Mouse (Mus musculus) forebrain, embryonic 16.5 days (tissue): ENCODE measurements around the gene Trp53tg5. TPM values are rescaled to one million over a fixed set of nuclear protein-coding genes. Genes with fewer than 3 reads are reported as not detected.

Experiments
- ATAC-seq: fragments of 200-750 bp; cut with Nextera tagmentation; 2 replicates; pipeline ENCODE4 v1.8.0; 2017; ENCODE audit warnings: mild to moderate bottlenecking, moderate library complexity
- H3K27ac ChIP-seq: fragments of 300-500 bp; sonication (generic); 2 replicates; pipeline ENCODE4 v1.5.1; 2014; ENCODE audit warnings: low read length, control low read depth
- H3K27me3 ChIP-seq: fragments of 300-500 bp; sonication (generic); replicated peaks from 2 replicates; pipeline ENCODE4 v1.6.1; 2014; ENCODE audit warnings: low read length; ENCODE audit not compliant: control insufficient read depth, insufficient read depth
- H3K36me3 ChIP-seq: fragments of 300-500 bp; sonication (generic); 2 replicates; pipeline ENCODE4 v1.6.1; 2014; ENCODE audit not compliant: control insufficient read depth, insufficient read depth
- H3K4me1 ChIP-seq: fragments of 300-500 bp; sonication (generic); replicated peaks from 2 replicates; pipeline ENCODE4 v1.6.1; 2014; ENCODE audit warnings: low read length; ENCODE audit not compliant: control insufficient read depth, insufficient read depth
- H3K4me2 ChIP-seq: fragments of 300-500 bp; sonication (generic); 2 replicates; pipeline ENCODE4 v1.6.1; 2014; ENCODE audit warnings: mild to moderate bottlenecking, low read length, control low read depth
- H3K4me3 ChIP-seq: fragments of 300-500 bp; sonication (generic); replicated peaks from 2 replicates; pipeline ENCODE4 v1.5.1; 2014; ENCODE audit warnings: mild to moderate bottlenecking, low read length, control low read depth
- H3K9ac ChIP-seq: fragments of 300-500 bp; sonication (generic); replicated peaks from 2 replicates; pipeline ENCODE4 v1.6.1; 2014; ENCODE audit warnings: low read depth, low read length, control low read depth
- H3K9me3 ChIP-seq: fragments of 300-500 bp; sonication (generic); 2 replicates; pipeline ENCODE4 v1.6.1; 2016; ENCODE audit warnings: low read length; ENCODE audit not compliant: control insufficient read depth
- WGBS: fragments of 180-500 bp; shearing (Covaris S2); extraction: QIAGEN DNeasy Blood & Tissue Kit; methylation state at CpG from one replicate; pipeline ENCODE4 v1.1.7; 2014; 5-methylcytosine and 5-hydroxymethylcytosine counted together
- polyA plus RNA-seq: library from polyadenylated mRNA; unstranded; fragments of >200 nt; fragmentation: Nextera tagmentation; extraction: Ambion mirVana; gene quantifications from 2 replicates; pipeline ENCODE4 v1.2.1, GENCODE M21; 2015

Gene Trp53tg5
- polyA plus RNA-seq: not detected in 2 replicates

DNA sequence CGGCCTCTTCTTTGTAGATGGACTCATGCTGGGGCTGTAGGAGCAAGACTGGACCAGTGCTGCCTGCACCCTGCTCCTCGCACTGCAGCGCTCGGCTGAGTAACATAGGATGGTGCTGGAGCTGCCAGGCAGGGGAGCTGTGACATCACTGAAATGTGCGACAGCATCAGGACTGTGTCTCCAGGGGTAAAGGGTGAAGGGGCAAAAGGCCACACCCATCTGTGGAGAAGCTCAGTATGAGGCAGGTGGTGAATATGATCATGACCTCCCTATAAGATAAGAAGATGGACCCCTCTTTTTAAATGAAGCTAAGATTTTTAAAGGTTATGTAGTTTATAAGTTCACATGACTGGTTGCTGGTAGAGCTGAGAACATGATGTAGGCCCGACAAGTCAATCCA, at the start of gene Trp53tg5:
TSS of gene Trp53tg5 (minus strand) at position 101 of the 400 bp plus-strand sequence.
- H3K9ac ChIP-seq: no peak within 1 kb of the TSS
- WGBS: 88% methylated on average over 6 of the region's 6 CpGs
- H3K27ac ChIP-seq: no peak within 1 kb of the TSS
- H3K4me3 ChIP-seq: no peak within 1 kb of the TSS
- H3K4me2 ChIP-seq: no peak within 1 kb of the TSS
- H3K27me3 ChIP-seq: no peaks in the 10 kb centered on the region
- no peaks in the 10 kb centered on the region for H3K4me1 ChIP-seq
- H3K36me3 ChIP-seq: peaks cover 4% of the 10 kb centered on the region; the same call in 1 of the 2 replicates
- no peaks in the 10 kb centered on the region for H3K9me3 ChIP-seq
- ATAC-seq: no peak

DNA sequence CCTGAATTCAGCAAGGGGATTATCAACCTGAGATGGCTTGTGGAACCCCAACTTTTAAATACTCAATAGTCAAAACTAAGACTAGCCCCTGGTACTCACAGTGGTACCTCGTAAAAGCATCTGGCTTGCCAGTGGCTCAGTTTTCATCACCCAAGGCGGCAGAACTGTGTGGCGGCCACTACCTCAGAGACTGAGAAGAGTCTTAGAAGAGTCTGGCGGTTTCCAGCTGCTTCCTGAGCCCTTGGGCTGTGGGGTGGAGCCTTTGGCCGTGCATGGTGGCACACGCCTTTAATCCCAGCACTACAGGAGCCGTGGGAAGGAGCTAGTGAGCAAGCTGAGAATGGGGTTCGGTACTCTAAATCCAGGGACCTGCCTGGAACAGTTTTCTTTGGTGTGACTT, 48.8 kb upstream of the Trp53tg5 start:
- no peaks in the 10 kb centered on the region for H3K36me3 ChIP-seq
- H3K9me3 ChIP-seq: no peaks in the 10 kb centered on the region
- H3K9ac ChIP-seq: no peak overlapping the region
- H3K27me3 ChIP-seq: no peaks in the 10 kb centered on the region
- WGBS: 23% methylated on average over 8 of the region's 8 CpGs
- no peak overlapping the region for H3K4me3 ChIP-seq
- H3K27ac ChIP-seq: no peak overlapping the region
- no peak overlapping the region for H3K4me2 ChIP-seq
- no peak for ATAC-seq
- no peaks in the 10 kb centered on the region; the same call in 1 of the 2 replicates for H3K4me1 ChIP-seq

DNA sequence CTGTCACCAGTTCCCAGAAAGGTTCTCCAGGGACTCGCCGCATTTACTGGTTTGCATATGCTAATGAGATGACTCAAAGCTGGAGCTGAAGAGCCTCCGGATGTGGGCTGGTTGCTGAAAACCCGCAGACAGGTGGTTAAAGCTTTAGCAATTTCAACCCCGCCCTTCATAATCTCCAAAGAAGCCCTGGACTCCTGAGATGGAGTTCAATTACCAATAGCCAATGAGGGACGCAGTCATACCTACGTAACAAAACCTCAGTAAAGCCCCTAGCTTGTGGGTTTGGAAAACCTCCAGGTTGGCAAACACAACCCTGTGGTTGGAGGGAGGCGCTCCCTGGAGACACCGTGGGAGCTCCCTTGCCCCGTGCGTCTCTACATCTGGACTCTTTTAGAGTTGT, 48.3 kb upstream of the Trp53tg5 start:
- Histone ChIP-seq H3K27ac (no peak overlapping the region), H3K9ac (no peak overlapping the region), H3K36me3 (no peaks in the 10 kb centered on the region), H3K27me3 (no peaks in the 10 kb centered on the region), H3K9me3 (no peaks in the 10 kb centered on the region), H3K4me1 (no peaks in the 10 kb centered on the region; the same call in 1 of the 2 replicates), H3K4me3 (no peak overlapping the region), H3K4me2 (peak overlapping the region; percentile 1; the same call in 1 of the 2 replicates)
- WGBS: 13% methylated on average over 11 of the region's 11 CpGs
- no peak for ATAC-seq

DNA sequence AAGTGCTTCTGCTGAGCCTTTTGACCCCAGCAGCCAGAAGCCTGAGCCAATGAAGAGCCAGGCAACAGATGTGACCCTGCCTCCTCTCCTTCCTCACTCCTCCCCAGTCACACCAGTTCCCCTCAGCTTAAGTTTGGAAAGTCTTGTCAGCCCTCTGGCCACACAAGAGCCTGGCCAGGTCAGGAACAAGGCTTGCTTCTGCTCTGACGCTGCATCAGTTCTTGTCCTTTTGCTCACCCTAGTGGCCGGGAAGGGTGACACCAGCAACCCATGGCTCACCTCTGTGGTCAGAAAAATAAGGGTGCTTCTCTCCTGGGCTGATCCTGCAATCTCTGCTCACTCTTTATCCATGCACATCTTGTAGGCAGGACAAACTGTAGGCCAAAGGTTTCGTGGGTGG, 47.3 kb upstream of the Trp53tg5 start:
- Histone ChIP-seq H3K4me1 (no peaks in the 10 kb centered on the region; the same call in 1 of the 2 replicates), H3K9me3 (no peaks in the 10 kb centered on the region), H3K4me2 (no peak overlapping the region), H3K36me3 (no peaks in the 10 kb centered on the region), H3K9ac (no peak overlapping the region), H3K27me3 (no peaks in the 10 kb centered on the region), H3K27ac (no peak overlapping the region), H3K4me3 (no peak overlapping the region)
- no peak for ATAC-seq
- 15% methylated on average over 3 of the region's 3 CpGs for WGBS

DNA sequence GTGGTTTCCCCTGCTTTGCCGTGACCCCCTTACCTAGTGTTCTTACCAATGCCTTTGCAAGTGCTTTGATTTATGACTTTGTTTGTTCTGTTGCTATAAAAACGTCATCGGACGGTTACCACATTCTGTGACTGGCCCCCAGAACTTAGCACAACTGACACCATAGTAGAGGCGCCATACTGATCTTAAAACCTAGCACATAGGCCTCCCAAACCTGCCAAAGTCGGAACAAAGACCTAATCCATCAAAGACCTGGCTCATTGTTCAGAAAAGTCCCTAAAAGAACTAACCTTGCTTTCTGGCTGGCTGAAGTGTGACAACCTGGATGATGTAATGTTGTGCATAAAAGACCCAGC, 45.6 kb upstream of the Trp53tg5 start:
- Histone ChIP-seq H3K36me3 (no peaks in the 10 kb centered on the region), H3K27me3 (no peaks in the 10 kb centered on the region), H3K9me3 (no peaks in the 10 kb centered on the region), H3K4me1 (no peaks in the 10 kb centered on the region; the same call in 1 of the 2 replicates), H3K9ac (no peak overlapping the region), H3K4me2 (no peak overlapping the region), H3K4me3 (no peak overlapping the region), H3K27ac (no peak overlapping the region)
- 51% methylated on average over 6 of the region's 6 CpGs for WGBS
- no peak for ATAC-seq

DNA sequence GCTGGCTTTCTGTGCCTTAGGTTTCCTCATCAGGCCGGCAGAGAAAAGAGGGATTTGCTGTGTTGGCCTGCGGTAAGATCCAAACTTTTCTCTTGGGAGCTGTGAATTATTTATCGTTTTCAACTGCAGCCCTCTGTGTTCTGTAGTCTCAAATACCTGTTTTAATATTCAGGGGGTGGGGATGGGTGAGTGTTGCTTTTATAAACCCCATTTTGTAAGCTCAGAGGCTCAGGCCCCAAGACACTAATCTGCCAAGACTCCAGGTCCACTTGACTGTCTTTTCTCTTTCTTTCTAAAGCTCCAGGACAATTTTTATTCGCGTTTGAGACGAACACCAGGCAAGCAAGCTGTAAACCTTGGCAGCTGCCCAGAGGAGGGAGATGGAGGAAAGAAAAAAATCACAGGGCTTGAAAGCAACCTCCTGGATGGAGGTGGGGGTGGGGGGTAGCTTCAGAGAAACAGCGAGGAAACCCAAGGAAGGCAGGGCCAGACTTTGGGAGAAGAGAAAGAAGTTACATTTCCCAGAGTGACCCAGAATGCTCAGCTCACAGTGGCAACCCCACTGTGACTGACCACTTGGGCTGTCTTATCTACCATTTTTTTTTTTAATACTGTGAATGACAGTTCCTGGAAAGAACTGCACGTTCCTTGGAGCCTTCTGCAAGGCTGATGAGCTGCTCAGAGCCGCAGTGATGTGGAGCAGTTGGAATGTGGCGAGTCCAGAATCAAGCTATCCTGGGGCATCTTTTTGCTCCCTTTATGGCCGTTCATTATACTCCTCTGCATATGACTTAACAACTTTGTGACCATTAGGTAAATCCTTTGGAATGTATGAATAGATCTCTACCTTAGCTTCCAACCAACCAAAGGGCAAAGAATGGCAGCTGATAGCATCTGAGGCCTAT, 45.0 kb upstream of the Trp53tg5 start:
- ATAC-seq: no peak
- H3K36me3 ChIP-seq: no peaks in the 10 kb centered on the region
- H3K9me3 ChIP-seq: no peaks in the 10 kb centered on the region
- H3K4me2 ChIP-seq: no peak overlapping the region
- H3K4me3 ChIP-seq: no peak overlapping the region
- 39% methylated on average over 11 of the region's 11 CpGs for WGBS
- no peak overlapping the region for H3K9ac ChIP-seq
- no peaks in the 10 kb centered on the region; the same call in 1 of the 2 replicates for H3K4me1 ChIP-seq
- H3K27ac ChIP-seq: no peak overlapping the region
- no peaks in the 10 kb centered on the region for H3K27me3 ChIP-seq

DNA sequence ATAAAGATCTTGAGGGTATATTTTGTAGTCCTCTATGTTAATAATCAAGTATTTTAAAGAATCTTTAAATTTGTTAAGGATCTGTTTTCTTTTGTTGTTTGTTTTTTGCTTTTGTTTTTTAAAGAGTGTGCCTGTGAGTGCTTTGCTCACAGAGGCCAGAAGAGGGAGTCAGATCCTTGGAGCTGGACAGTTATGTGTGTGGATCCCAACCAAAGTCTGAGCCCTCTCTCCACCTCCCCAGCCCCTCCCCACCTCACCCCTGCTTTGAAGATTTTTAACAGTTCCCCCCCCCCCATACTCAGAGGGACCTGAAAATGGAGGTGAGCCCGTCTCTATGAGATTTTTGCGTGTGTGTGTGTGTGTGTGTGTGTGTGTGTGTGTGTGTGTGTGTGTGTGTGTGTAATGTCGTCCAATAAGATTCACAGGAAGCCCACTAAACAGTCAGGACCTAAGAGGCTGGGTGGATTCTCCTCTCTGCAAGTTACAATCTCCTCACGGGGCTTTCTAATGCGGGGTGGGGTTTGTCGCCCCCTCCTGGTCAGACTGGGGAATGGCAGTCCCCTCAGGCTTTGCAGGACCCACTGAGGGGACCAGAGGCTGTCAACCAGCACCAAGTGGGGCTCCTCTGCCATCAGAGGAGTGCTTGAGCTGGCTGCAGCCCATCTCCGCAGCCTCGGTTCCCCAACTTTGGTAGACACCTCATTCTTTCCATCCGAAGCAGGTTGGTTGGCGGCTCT, 44.1 kb upstream of the Trp53tg5 start:
- no peak overlapping the region for H3K9ac ChIP-seq
- no peak overlapping the region for H3K4me3 ChIP-seq
- H3K36me3 ChIP-seq: no peaks in the 10 kb centered on the region
- H3K4me1 ChIP-seq: no peaks in the 10 kb centered on the region; the same call in 1 of the 2 replicates
- no peak overlapping the region for H3K27ac ChIP-seq
- no peak for ATAC-seq
- H3K27me3 ChIP-seq: no peaks in the 10 kb centered on the region
- H3K4me2 ChIP-seq: no peak overlapping the region
- 33% methylated on average over 10 of the region's 10 CpGs for WGBS
- H3K9me3 ChIP-seq: no peaks in the 10 kb centered on the region

DNA sequence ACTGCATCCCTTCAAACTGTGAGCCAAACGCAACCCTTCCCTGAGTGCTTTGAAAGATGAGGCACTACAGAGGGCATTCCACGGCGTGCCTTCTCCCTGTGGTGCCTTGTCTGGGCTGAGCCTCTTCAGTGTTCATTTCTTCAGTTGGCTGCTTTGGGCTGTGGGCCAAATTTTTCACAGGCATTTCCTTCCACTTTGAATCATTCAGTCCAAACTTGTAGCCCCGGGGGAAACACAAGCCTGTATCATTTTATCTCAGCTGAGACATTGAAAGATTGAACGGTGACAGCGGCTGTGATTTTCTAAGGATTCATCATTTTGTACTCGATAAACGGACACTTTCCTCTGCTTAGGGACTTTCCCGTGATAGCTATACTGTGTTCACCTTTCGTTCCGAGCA, 43.1 kb upstream of the Trp53tg5 start:
- no peak overlapping the region for H3K4me3 ChIP-seq
- 86% methylated on average over 11 of the region's 11 CpGs for WGBS
- no peaks in the 10 kb centered on the region for H3K9me3 ChIP-seq
- no peaks in the 10 kb centered on the region for H3K36me3 ChIP-seq
- no peaks in the 10 kb centered on the region for H3K27me3 ChIP-seq
- no peak for ATAC-seq
- H3K4me1 ChIP-seq: no peaks in the 10 kb centered on the region; the same call in 1 of the 2 replicates
- H3K4me2 ChIP-seq: no peak overlapping the region
- no peak overlapping the region for H3K27ac ChIP-seq
- no peak overlapping the region for H3K9ac ChIP-seq

DNA sequence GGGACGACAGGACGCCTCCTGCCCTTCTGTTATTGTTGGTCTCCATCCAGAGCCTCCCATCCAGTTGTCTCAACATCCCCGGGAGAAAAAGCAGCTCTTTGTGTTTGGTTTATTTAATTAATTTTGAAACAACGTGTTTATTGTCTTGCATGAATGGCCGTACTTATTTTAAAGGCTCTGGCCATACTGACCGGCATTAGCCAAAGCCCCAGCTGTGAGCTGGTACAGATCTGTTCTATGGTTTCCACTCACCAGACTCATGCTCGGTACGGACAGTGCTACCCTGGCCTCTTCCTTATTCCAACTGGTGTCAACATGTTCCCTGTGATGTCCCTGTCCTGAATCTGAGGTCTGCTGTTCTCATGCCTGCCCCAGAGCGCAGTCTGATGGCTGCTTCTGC, 42.4 kb upstream of the Trp53tg5 start:
- Histone ChIP-seq H3K9ac (no peak overlapping the region), H3K27me3 (no peaks in the 10 kb centered on the region), H3K4me2 (no peak overlapping the region), H3K4me1 (no peaks in the 10 kb centered on the region; the same call in 1 of the 2 replicates), H3K4me3 (no peak overlapping the region), H3K9me3 (no peaks in the 10 kb centered on the region), H3K27ac (no peak overlapping the region), H3K36me3 (no peaks in the 10 kb centered on the region)
- 75% methylated on average over 9 of the region's 9 CpGs for WGBS
- no peak for ATAC-seq
